Mouse (Mus musculus) liver (tissue): ENCODE results near the gene Glud1.

Source experiments
- DNase-seq: peaks from one replicate; pipeline ENCODE4 v3.0.0-alpha.2; 2020; ENCODE audit warnings: mixed read lengths

Glud1 gene

GRCm38 (mm10) chr14:34382921-34383704, 72.6 kb downstream of the Glud1 start:
- DNase-seq, result no peak

GRCm38 (mm10) chr14:34393295-34393694, 82.8 kb downstream of the Glud1 start:
- DNase-seq, result no peak
